Mouse (Mus musculus) ES-Bruce4 (cell line): ENCODE results near the gene Cacna2d1. TPM values are rescaled to one million over a fixed set of nuclear protein-coding genes. Genes with fewer than 3 reads are reported as not detected.

Experiments used
- H3K27ac ChIP-seq: 2 replicates; pipeline ENCODE4 v1.5.1; 2012; ENCODE audit warnings: low read length, inconsistent platforms; ENCODE audit not compliant: insufficient read depth
- H3K27me3 ChIP-seq: 2 replicates; pipeline ENCODE4 v1.6.1; 2012; ENCODE audit warnings: mild to moderate bottlenecking, low read length, inconsistent platforms; ENCODE audit not compliant: control insufficient read depth, poor library complexity, insufficient read depth, severe bottlenecking
- H3K36me3 ChIP-seq: 2 replicates; pipeline ENCODE4 v1.6.1; 2012; ENCODE audit warnings: inconsistent platforms, mild to moderate bottlenecking, low read length, moderate library complexity; ENCODE audit not compliant: control insufficient read depth, poor library complexity, insufficient read depth, severe bottlenecking
- H3K4me1 ChIP-seq: one replicate; pipeline ENCODE4 v1.8.1; 2011; ENCODE audit warnings: low read length; ENCODE audit not compliant: control insufficient read depth, insufficient read depth
- H3K4me3 ChIP-seq: 2 replicates; pipeline ENCODE4 v1.5.1; 2011; ENCODE audit warnings: low read depth, mild to moderate bottlenecking, low read length
- H3K9ac ChIP-seq: 2 replicates; pipeline ENCODE4 v1.6.1; 2012; ENCODE audit warnings: low read depth, mild to moderate bottlenecking, inconsistent platforms; ENCODE audit not compliant: poor library complexity, severe bottlenecking
- H3K9me3 ChIP-seq: replicated peaks from 2 replicates; pipeline ENCODE4 v1.6.1; 2012; ENCODE audit warnings: mild to moderate bottlenecking, low read length, inconsistent platforms; ENCODE audit not compliant: control insufficient read depth, poor library complexity, insufficient read depth, severe bottlenecking
- CTCF ChIP-seq: IDR thresholded peaks from one replicate; pipeline ENCODE4 v1.8.1; 2011; ENCODE audit warnings: low read depth, low read length
- EP300 ChIP-seq: IDR thresholded peaks from 2 replicates; pipeline ENCODE4 v1.6.1; 2011; ENCODE audit warnings: low read depth, low read length; ENCODE audit not compliant: insufficient read depth
- POLR2A ChIP-seq: IDR thresholded peaks from one replicate; pipeline ENCODE4 v1.8.1; 2011; ENCODE audit warnings: low read length; ENCODE audit not compliant: insufficient read depth
- polyA plus RNA-seq: library from polyadenylated mRNA; stranded (reverse); fragments of >200 nt; gene quantifications from 2 replicates; pipeline ENCODE4 v1.2.4, GENCODE M21; 2011; ENCODE audit warnings: low read depth; ENCODE audit not compliant: missing spikeins, insufficient read depth, insufficient read length

Gene Cacna2d1
- polyA plus RNA-seq, 1 experiment, result 8.0 TPM

DNA sequence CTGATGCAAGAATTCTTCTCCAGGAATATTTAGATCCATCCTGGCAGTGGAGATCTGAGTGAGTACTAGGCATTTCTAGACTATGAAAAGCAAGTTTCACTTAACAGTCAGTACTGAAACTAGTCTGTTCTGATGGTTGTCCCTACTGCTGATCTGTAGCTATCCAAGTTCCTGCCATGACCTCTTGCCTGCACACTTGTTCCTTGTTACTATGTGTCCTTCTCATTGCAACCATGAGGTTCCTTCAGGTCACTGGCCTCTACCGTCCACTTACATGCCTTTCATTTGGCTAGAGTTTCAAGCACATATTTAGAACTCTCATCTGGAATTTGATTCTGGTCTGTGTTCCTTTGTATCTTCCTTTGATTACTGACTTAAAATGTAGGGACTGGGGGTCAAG lies 37.9 kb downstream of the Cacna2d1 start:
- TF ChIP-seq CTCF, result no peak
- no peak for TF ChIP-seq POLR2A
- TF ChIP-seq EP300, result no peak
- H3K27ac ChIP-seq, result no peak overlapping the region
- no peaks in the 10 kb centered on the region for H3K9me3 ChIP-seq

DNA sequence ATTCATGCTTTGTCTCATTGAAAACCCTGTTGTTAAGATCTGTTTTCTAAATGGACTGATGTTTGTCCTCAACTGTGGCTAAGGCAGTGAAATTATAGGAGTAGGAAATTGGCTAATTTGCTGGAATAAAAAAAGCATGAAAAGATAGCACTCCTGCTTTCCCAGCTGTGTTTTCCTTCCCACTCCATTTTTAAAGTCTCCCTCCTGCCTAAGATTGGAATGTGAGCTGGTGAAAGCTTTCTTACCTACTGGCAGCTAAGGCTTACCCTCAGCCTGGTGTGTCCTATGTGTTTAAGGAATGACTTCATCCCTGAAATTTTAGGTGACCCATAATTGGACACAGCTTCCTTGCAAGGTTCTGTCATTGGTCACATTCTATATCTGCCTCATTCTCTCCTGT lies 40.2 kb downstream of the Cacna2d1 start:
- TF ChIP-seq CTCF (no peak), EP300 (no peak), POLR2A (no peak)
- H3K4me3 ChIP-seq, result no peak overlapping the region
- no peaks in the 10 kb centered on the region for H3K4me1 ChIP-seq
- no peaks in the 10 kb centered on the region for H3K9me3 ChIP-seq
- no peak overlapping the region for H3K27ac ChIP-seq
- H3K36me3 ChIP-seq, result no peaks in the 10 kb centered on the region
- H3K27me3 ChIP-seq, result no peaks in the 10 kb centered on the region
- no peak overlapping the region for H3K9ac ChIP-seq

More for the DNA sequence above, 37.9 kb downstream of the Cacna2d1 start:
- Histone ChIP-seq H3K4me3 (no peak overlapping the region), H3K36me3 (no peaks in the 10 kb centered on the region), H3K4me1 (no peaks in the 10 kb centered on the region), H3K27me3 (no peaks in the 10 kb centered on the region), H3K9ac (no peak overlapping the region)

DNA sequence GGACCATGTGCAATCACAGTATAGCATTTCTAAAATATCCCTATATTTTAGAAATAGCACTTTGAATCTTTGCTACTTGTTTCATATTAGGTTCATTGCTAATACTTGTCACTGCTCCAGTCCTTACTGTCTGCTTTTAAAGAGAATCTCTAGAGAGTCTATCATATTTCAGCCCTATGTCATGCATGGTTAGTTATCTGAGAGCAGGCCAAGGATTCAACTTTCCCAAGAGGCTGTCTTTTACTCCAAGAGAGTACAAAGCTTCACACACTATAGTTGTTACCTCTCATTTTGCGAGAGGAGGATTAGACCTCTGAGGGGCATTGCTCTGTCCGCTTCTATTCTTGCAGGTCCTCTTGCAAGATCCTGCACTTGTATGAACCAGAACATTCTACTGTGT lies 44.7 kb downstream of the Cacna2d1 start:
- Histone ChIP-seq H3K9me3 (no peaks in the 10 kb centered on the region), H3K4me3 (no peak overlapping the region), H3K4me1 (no peaks in the 10 kb centered on the region), H3K27ac (no peak overlapping the region), H3K9ac (no peak overlapping the region), H3K36me3 (no peaks in the 10 kb centered on the region), H3K27me3 (no peaks in the 10 kb centered on the region)
- no peak for TF ChIP-seq CTCF
- TF ChIP-seq POLR2A, result no peak
- TF ChIP-seq EP300, result no peak

GRCm38 (mm10) chr5:15982573-15982972 lies 48.1 kb downstream of the Cacna2d1 start:
- H3K4me1 ChIP-seq, result no peaks in the 10 kb centered on the region
- H3K9me3 ChIP-seq, result no peaks in the 10 kb centered on the region
- no peaks in the 10 kb centered on the region for H3K27me3 ChIP-seq
- TF ChIP-seq CTCF (no peak), EP300 (no peak), POLR2A (no peak)
- no peak overlapping the region for H3K27ac ChIP-seq
- no peak overlapping the region for H3K4me3 ChIP-seq
- H3K9ac ChIP-seq, result no peak overlapping the region
- no peaks in the 10 kb centered on the region for H3K36me3 ChIP-seq

DNA sequence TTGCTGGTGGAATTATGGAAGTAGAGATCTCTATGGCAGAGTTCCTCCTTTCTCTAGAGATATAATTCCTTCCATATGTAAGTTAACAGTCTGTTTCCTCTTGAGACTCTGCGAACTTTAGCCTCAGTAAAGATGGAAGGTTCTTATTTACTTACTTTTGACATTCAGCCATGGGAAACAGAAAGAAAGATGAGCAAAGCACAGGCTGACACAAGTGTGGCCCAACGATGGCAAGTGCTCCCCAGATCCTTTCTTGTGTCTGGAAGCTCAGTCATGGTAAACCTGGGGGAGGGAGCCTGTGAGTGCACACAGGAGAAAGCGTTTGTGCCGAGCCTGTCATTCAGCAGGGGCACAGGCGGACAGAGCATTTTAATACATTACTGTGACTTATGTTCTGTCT lies 48.9 kb downstream of the Cacna2d1 start:
- H3K27me3 ChIP-seq, result no peaks in the 10 kb centered on the region
- TF ChIP-seq EP300 (no peak), POLR2A (no peak), CTCF (no peak)
- no peaks in the 10 kb centered on the region for H3K4me1 ChIP-seq

DNA sequence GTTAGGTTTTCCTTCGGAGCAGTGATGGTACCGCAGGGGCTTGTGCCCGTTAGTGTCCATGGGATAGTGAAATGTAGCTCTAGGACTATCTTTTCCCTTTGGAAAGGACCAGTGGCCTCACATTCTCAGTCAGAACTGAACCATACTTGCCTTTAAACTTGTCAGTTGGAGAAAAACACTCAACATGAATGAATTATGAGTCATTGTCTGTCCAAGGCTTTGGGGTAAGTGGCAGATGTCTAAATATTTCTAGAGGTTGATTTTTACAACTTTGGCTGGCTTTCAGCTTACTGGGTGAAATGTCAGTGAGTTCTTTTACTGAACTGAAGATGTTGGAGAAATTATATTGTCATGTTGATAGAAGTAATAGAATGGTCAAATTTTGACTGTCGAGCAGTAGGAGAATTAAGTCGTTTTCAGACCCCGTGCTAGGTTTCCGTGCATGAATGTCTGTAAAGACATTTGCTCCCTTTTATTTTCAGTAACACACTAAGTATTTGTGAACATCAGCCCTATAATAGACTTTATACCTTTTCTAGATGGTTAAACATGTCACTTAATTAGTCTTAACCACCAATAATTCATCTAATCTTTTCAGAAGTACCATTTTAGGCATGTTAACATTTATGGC lies 50.9 kb downstream of the Cacna2d1 start:
- no peak overlapping the region for H3K9ac ChIP-seq
- H3K27me3 ChIP-seq, result no peaks in the 10 kb centered on the region
- no peak overlapping the region for H3K27ac ChIP-seq
- no peak for TF ChIP-seq POLR2A
- TF ChIP-seq CTCF, result no peak
- TF ChIP-seq EP300, result no peak
- H3K9me3 ChIP-seq, result no peaks in the 10 kb centered on the region
- no peak overlapping the region for H3K4me3 ChIP-seq
- H3K36me3 ChIP-seq, result no peaks in the 10 kb centered on the region
- H3K4me1 ChIP-seq, result no peaks in the 10 kb centered on the region

More for the DNA sequence above, 48.9 kb downstream of the Cacna2d1 start:
- Histone ChIP-seq H3K36me3 (no peaks in the 10 kb centered on the region), H3K4me3 (no peak overlapping the region), H3K9me3 (no peaks in the 10 kb centered on the region), H3K9ac (no peak overlapping the region), H3K27ac (no peak overlapping the region)
